Mouse (Mus musculus) urinary bladder, adult 18-20 months (tissue): ENCODE data around the gene Plxna1.
A peak's percentile ranks its signal among the peaks of the same experiment; 100 is the strongest.

Experiments
- DNase-seq, 2 experiments: peaks; one replicate each; pipeline ENCODE4 v3.0.0; 2022; ENCODE audit warnings: low spot score in 2 of 2, mixed read lengths in 2 of 2

Plxna1 gene

DNA sequence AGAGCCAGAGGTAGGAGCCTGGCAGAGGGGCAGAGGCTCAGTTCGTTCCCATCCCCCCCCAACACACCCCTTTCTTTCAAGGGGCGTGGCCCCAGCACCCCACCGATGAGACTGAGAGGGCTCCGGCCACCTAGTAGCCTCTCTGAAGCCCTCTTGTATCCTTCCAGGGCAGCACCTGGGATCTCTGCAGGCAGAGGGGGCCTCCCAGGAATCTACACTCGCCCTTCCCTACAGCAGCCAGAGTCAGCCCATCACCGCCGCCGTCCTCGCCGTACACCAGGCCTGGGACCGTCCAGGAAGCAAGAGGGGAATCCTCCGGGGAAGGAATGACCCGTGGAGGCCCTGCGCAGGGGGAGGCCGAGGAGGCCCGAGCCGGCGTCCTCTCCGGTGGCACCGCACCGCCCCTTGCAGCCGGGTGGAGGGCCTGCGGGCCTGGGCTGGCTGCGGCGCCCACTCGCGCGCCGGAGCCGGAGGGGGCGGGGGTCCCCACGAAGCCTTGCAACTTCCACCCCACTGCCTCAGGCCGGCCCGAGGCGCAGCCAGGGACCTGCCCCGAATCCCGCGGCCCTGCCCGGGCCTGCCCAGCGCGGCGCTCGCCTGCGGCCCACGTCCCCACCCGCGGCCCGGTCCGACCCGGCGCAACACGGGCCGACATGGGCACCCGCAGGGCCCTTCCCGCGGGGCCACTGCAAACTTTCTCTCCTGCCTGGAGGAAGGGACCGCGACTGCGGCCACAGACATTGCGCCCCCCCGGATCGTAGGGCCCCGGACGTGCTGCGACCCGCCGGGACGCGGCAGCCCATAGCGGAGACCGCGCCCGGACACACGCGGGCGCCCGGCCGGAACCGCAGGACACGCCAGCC, 771 bp downstream of the Plxna1 start:
- peak in 1 of 2 experiments; percentile 72 for DNase-seq

- no peak for DNase-seq
Observed at GRCm38 (mm10) chr6:89360709-89361417, 1.6 kb downstream of the Plxna1 start.

GRCm38 (mm10) chr6:89359771-89360708, 2.4 kb downstream of the Plxna1 start:
- DNase-seq: no peak

- peak; percentile 34 to 55 for DNase-seq
Observed at GRCm38 (mm10) chr6:89359192-89359591, 3.2 kb downstream of the Plxna1 start.

DNA sequence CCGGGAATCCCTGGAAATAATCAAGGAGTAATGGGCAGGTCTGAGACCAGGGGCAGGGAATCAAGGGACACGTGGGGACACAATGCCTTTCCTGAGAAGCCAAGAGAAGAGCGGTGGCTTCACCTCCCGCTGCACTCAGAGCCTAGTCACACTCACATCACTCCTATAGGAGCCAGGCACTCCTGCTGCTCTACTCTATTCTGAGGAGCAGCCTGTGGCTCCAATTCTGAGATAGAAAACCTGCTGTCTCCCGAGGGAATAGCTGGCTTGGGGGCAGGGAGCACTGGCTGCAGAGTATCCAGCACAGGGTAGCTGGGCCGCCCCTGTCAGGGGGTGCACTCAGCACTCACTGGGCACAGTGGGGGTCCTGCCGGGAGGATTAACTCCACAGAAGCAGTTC, 6.8 kb downstream of the Plxna1 start:
- DNase-seq: no peak

DNA sequence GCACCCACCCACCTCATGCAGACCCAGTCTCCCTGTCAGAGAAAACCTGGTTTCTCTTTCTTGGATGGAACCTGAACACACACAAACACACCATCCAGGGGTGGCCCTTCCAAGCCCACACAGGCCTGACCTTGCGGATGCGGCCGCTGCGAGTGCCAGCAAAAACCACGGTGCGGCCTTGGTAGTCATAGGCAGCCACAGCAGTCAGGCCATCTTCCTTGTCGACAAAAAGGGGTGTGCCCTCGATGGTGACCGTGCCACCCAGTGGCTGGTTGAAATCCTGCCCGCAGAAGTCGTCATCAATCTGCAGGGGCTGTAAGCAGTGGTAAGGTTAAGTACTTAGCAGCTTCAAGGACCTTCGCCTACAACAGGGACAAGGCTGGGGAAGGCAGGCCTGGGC, 7.7 kb downstream of the Plxna1 start:
- no peak for DNase-seq

- no peak for DNase-seq
Observed at GRCm38 (mm10) chr6:89354076-89354475, 8.3 kb downstream of the Plxna1 start.

GRCm38 (mm10) chr6:89353101-89353500, 9.3 kb downstream of the Plxna1 start:
- DNase-seq: no peak

GRCm38 (mm10) chr6:89351441-89352137, 10.8 kb downstream of the Plxna1 start:
- DNase-seq: peak in 1 of 2 experiments; percentile 24

- no peak for DNase-seq
Observed at GRCm38 (mm10) chr6:89350520-89350919, 11.9 kb downstream of the Plxna1 start.

DNA sequence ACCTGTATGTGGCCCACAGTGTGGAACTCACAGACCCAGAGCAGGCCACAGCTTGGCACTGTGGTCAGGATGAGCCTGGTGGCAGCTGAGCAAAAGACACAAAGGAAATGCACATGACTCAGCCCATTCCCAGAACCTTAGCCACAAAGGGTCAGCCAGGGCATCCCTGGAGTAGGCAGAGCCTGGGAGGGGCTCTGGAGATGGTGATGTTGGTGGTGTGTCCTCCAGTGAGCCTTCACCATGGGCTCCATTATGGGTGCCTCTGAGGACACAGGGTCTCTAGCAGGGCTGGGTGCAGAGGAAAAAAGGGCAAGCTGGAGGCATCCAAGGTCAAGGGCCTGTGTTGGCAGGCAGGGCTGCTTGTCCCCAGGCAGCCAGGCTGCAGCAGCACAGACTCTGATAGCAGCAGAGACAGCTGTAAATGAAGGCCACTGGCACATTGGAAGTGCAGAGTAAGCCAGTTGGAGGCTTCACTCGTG, 12.3 kb downstream of the Plxna1 start:
- DNase-seq: no peak

DNA sequence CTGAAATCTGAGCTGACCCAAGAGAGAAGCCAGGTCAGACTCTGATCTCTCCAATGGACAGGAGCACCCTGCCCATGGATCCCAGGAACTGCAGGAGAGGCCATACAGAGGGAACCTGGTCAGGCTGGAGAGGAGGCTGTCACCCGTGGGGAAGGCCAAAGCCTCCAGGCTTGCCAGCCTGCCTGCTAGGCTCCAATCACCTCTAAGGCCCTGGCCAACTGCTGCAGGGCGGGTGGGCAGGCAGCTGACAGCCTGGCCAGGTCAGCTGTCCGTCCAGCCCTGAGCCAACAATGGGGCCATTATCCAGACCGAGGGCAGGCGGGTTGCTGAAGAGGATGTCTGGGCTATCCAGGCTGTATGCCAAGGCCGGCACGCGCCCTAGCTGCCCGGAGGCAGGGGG, 14.1 kb downstream of the Plxna1 start:
- no peak for DNase-seq

DNA sequence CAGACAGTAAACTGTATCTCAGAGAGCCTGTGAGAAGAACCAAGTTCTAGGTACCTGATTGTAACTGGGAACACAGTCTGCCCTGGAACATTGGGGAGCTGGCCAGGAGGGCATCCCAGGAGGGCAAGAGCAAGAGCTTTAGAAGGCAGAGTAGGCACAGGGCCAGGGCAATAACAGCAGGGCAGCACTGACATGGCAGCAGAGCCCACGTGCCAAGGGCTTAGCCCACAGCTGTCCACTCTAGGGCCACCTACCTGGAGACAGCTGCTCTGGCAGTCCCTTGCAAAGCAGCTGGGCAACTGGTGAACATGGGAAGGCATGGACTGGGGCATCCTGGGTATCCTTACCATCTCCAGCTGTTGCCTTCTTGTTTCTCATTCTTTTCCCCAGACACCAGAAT, 14.6 kb downstream of the Plxna1 start:
- no peak for DNase-seq

DNA sequence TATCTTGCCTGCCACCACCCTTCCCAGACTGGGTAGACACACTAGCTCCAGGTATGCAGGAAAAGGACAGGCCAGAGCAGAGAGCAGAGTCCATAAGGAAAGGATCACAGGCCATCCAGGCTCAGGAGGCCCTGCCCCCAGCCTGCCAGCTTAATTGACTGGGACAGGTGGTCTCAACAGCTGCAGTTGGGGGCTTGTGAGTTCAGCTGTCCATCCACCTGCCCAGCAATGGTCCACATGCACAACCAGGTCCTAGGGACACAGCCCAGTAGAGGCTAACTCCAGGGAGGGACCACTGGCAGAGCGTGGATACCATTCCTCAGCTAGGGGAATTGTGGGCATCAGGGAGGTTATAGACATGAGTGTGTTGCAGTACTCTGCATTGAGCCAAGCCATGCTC, 16.6 kb downstream of the Plxna1 start:
- no peak for DNase-seq

GRCm38 (mm10) chr6:89345486-89345785, 17.0 kb downstream of the Plxna1 start:
- DNase-seq: no peak

DNA sequence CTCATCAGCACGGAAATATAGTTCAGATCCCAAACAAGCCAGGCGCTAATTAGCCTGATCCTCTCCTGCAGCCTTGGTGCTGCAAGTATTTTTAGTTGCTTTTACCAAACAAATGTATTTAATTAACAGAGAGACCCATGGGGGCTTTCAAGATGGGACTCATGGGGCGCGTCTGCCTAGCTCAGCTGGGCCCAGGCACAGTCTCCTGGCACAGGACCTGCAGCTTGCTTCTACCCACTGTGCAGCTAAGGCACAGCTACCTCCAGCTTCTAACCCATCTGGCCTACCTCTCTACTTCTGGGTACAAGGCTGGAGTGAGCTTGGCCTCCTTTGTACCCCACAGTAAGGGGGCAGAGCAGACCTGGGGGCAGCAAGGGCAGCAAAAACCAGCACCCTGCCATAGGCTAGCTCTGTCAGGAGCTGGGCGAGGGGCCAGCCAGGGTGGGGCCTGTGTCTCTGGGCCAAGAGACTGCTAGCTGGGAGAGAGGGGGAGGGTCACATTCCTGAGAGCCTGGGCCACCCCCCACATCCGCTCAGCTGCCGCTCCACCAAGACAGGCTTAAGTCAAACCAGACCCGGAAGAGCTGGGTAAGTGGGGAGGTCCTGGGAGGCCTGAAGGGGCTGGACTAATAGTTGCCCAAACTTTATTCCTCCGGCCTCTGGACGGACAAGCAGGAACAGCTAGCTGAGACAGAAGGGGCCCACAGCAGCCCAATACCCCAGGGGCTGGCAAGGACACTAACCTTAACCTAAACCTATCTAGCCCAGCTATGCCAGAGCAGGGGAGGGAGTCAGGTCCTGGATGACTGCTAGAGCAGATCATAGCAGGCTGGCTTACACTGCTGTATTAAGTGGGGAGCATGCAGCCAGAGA, 17.6 kb downstream of the Plxna1 start:
- peak; percentile 24 to 62 for DNase-seq

DNA sequence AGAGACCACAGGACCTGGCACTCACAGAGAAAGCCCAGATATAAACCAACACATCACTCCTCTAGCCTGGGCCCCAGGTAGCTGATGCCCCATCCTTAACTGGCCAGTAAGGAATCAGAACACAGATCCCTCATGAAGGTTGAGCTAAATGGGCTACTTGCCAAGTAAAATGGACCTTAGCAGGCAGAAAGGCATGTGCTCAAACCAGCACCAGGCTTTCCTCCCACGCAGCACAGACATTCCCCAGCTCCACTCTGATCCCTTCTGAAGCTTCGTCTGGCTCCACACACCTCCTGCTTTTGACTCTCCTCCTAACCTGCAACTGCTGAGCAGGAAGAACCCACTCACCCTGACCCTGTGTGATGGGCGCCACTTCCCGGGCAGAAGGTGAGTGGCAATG, 20.4 kb downstream of the Plxna1 start:
- DNase-seq: no peak

DNA sequence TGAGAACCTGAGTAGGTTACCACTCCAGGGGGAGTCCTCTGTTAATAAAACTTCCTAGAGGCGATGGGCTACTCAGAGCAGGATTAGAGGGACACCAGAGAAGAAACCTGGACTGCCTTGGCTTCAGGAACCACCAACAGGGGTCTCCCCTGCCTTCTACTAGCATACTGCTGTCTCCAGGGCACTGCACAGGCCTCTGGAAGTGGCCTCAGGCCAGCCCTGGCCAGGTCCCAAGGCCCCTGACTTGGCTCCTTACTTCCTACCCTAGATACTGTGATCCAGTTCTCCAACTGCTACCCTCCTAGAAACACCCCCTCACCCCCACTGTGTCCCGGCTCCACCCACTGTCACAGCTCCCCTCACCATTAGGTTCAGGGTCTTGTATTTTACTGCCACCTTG, 23.0 kb downstream of the Plxna1 start:
- DNase-seq: no peak

DNA sequence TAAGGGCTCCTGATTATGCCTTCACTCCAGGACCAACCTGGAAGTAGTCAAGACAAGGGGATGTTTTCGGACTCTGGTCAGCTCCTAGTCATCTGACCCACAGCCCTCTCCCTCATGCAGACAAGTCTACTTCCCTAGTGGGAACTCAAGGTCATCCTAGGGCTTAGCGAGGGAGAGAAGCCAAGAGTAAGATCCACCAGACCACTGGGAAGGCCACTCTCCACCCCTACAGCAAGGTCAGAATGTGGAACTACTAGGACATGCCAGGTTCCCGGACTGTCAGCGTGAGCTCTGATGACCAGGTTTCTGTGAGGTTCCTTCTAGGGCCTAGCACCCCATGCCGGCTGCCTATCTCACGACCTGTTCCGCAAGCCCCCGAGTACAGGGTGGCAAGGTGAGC, 23.7 kb downstream of the Plxna1 start:
- DNase-seq: no peak

GRCm38 (mm10) chr6:89337574-89337973, 24.8 kb downstream of the Plxna1 start:
- DNase-seq: no peak
